Mouse (Mus musculus): ENCODE measurements around the gene Mon1b.

DNA sequence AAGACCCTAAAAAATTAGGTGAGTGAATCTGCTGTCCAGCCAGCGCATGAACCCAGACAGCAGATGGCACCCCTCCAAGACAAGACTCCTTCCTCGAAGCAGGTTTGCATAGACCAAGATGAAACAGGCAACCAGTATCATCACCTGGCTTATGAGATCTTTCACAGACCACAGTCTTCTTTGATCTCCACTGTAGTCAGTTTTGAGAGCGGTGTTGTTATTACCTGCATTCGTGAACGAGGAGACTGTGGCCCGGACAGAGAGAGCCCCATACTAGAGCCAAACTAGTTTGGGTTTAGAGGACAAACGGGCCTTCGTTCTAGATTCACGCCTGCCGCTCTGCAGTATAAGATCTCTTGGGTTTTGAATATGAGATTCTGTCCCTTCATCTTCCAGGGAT is 34.5 kb downstream of the Mon1b start:
- TF ChIP-seq POLR2A (IDR thresholded peaks at IDR 0.05; ENCODE audit: insufficient read length, low read depth) = no peak
- TF ChIP-seq POLR2AphosphoS2 (IDR thresholded peaks at IDR 0.05; ENCODE audit: insufficient read length, low read depth) = no peak

Data from myocyte (in vitro differentiated cells).